Mouse (Mus musculus) liver, embryonic 14.5 days (tissue): ENCODE measurements around the gene Rapgef4. TPM values are rescaled to one million over a fixed set of nuclear protein-coding genes. Genes with fewer than 3 reads are reported as not detected.

Experiments used
- ATAC-seq: fragments of 200-750 bp; cut with Nextera tagmentation; 2 replicates; pipeline ENCODE4 v1.8.0; 2017; ENCODE audit warnings: moderate number of reproducible peaks, mild to moderate bottlenecking, moderate library complexity; ENCODE audit not compliant: insufficient read depth
- DNase-seq, 3 experiments: peaks; one replicate each; pipeline ENCODE4 v3.0.0-alpha.2; 2012 to 2013; ENCODE audit warnings: low read depth in 3 of 3, low spot score in 3 of 3
- H3K27ac ChIP-seq: fragments of 300-500 bp; sonication (generic); 2 replicates; pipeline ENCODE4 v1.5.1; 2014; ENCODE audit warnings: moderate library complexity, mild to moderate bottlenecking, control low read depth, inconsistent platforms
- H3K27me3 ChIP-seq: fragments of 300-500 bp; sonication (generic); 2 replicates; pipeline ENCODE4 v1.6.1; 2014; ENCODE audit warnings: mild to moderate bottlenecking, low read length, moderate library complexity; ENCODE audit not compliant: control insufficient read depth, insufficient read depth
- H3K36me3 ChIP-seq: fragments of 300-500 bp; sonication (generic); replicated peaks from 2 replicates; pipeline ENCODE4 v1.6.1; 2014; ENCODE audit warnings: low read depth; ENCODE audit not compliant: control insufficient read depth, insufficient read depth
- H3K4me1 ChIP-seq, 2 experiments: fragments of 200-500 bp in 1 of 2; fragments of 300-500 bp in 1 of 2; sonication (generic) in 1 of 2; replicated peaks; 2 replicates each; pipeline ENCODE4 v1.6.1; 2012 to 2014; ENCODE audit warnings: antibody characterized with exemption in 1 of 2, inconsistent platforms in 1 of 2, low read length in 1 of 2; ENCODE audit not compliant: control insufficient read depth in 2 of 2, insufficient read depth in 2 of 2
- H3K4me2 ChIP-seq: fragments of 300-500 bp; sonication (generic); 2 replicates; pipeline ENCODE4 v1.6.1; 2014; ENCODE audit warnings: low read depth, mild to moderate bottlenecking, control low read depth, moderate library complexity
- H3K4me3 ChIP-seq, 2 experiments: fragments of 200-500 bp in 1 of 2; fragments of 300-500 bp in 1 of 2; sonication (generic) in 1 of 2; 2 replicates each; pipeline ENCODE4 v1.5.1; 2012 to 2014; ENCODE audit warnings: low read depth in 2 of 2, low read length in 2 of 2, mild to moderate bottlenecking in 2 of 2, control low read depth in 1 of 2, inconsistent platforms in 1 of 2, moderate library complexity in 1 of 2; ENCODE audit not compliant: insufficient read depth in 1 of 2
- H3K9ac ChIP-seq: fragments of 300-500 bp; sonication (generic); replicated peaks from 2 replicates; pipeline ENCODE4 v1.6.1; 2014; ENCODE audit warnings: mild to moderate bottlenecking, control low read depth, moderate library complexity
- H3K9me3 ChIP-seq: fragments of 300-500 bp; sonication (generic); 2 replicates; pipeline ENCODE4 v1.6.1; 2016; ENCODE audit warnings: low read length, mixed read lengths; ENCODE audit not compliant: control insufficient read depth
- CTCF ChIP-seq: IDR thresholded peaks from 2 replicates; pipeline ENCODE4 v1.5.1; 2016; ENCODE audit warnings: antibody characterized with exemption, low read depth, control low read depth
- EP300 ChIP-seq: IDR thresholded peaks from 2 replicates; pipeline ENCODE4 v1.6.1; 2016; ENCODE audit warnings: antibody characterized with exemption, low read depth
- WGBS: fragments of 180-500 bp; shearing (Covaris S2); extraction: QIAGEN DNeasy Blood & Tissue Kit; methylation state at CpG from one replicate; pipeline ENCODE4 v1.1.7; 2014; ENCODE audit not compliant: insufficient replicate concordance; 5-methylcytosine and 5-hydroxymethylcytosine counted together
- polyA plus RNA-seq, 2 experiments: library from polyadenylated mRNA; depleted of rRNA in 1 of 2; stranded (reverse) in 1 of 2; unstranded in 1 of 2; fragments of >200 nt; fragmentation: Nextera tagmentation in 1 of 2; extraction: Ambion mirVana in 1 of 2; gene quantifications; 2 replicates each; pipeline versions ENCODE4 v1.2.1 to v1.2.3; 2012 to 2014

The Rapgef4 gene
- polyA plus RNA-seq, 2 experiments = 2.2 to 4.2 TPM

- Histone ChIP-seq H3K36me3 (no peaks in the 10 kb centered on the region), H3K4me2 (no peak overlapping the region), H3K4me1 (no peaks in the 10 kb centered on the region), H3K27me3 (no peaks in the 10 kb centered on the region), H3K27ac (no peak overlapping the region), H3K9me3 (no peaks in the 10 kb centered on the region), H3K4me3 (no peak overlapping the region), H3K9ac (no peak overlapping the region)
- WGBS = 47% methylated on average over 1 of the region's 1 CpGs
- DNase-seq = no peak
- TF ChIP-seq CTCF = no peak
- TF ChIP-seq EP300 = no peak
- no peak for ATAC-seq
These were observed 37.7 kb downstream of the Rapgef4 start for GRCm38 (mm10) chr2:72018736-72019135.

DNA sequence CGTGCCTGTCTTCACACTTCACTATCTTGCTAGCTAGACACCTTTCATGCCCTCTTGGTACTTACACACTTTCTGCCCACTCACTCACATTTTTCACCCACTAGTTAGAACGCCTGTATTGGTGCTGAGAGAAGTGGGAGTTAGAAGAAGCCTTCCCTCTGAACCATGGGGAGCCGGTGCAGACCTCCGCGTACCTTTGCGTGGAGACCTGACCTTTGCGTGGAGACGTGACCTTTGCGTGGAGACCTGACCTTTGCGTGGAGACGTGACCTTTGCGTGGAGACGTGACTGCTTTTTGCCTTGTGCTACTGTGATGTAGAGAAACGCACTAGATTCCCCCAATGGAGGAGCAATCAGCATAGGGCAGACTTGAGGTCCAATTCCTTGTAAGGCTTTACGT is 39.7 kb downstream of the Rapgef4 start:
- TF ChIP-seq CTCF (no peak), EP300 (no peak)
- no peak overlapping the region for H3K9ac ChIP-seq
- DNase-seq (no peak), ATAC-seq (no peak)
- H3K4me2 ChIP-seq = no peak overlapping the region
- H3K27ac ChIP-seq = no peak overlapping the region
- no peaks in the 10 kb centered on the region for H3K4me1 ChIP-seq
- H3K36me3 ChIP-seq = no peaks in the 10 kb centered on the region
- no peaks in the 10 kb centered on the region for H3K27me3 ChIP-seq
- no peaks in the 10 kb centered on the region for H3K9me3 ChIP-seq
- no peak overlapping the region for H3K4me3 ChIP-seq
- 77% methylated on average over 15 of the region's 15 CpGs for WGBS

GRCm38 (mm10) chr2:72021440-72021839 is 40.4 kb downstream of the Rapgef4 start:
- no peak for ATAC-seq
- H3K4me2 ChIP-seq = no peak overlapping the region
- 58% methylated on average over 5 of the region's 5 CpGs for WGBS
- H3K9me3 ChIP-seq = no peaks in the 10 kb centered on the region
- H3K4me1 ChIP-seq = no peaks in the 10 kb centered on the region
- H3K27me3 ChIP-seq = no peaks in the 10 kb centered on the region
- no peak for DNase-seq
- no peak overlapping the region for H3K9ac ChIP-seq
- H3K36me3 ChIP-seq = no peaks in the 10 kb centered on the region
- no peak overlapping the region for H3K27ac ChIP-seq
- no peak overlapping the region for H3K4me3 ChIP-seq
- no peak for TF ChIP-seq CTCF
- TF ChIP-seq EP300 = no peak

DNA sequence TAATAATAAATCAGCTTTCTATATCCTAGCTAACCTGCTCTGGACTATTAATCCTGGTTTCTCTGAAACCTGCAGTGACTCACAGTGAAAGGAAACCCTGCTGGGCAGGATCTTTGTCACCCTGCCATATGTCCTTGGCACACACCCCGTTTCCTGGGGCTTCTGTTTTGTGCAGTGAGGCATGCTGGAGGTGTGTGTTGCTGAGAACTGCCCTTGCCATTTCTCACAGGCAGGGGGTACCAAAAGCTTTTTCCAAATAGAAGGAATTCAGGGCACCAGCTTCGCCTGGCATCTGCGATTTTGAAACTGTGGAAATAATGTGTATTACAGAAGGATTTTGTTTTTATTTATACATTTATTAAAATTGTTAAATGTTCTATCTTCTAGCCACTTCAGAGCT is 40.8 kb downstream of the Rapgef4 start:
- 63% methylated on average over 3 of the region's 3 CpGs for WGBS
- Histone ChIP-seq H3K4me2 (no peak overlapping the region), H3K9me3 (no peaks in the 10 kb centered on the region), H3K27me3 (no peaks in the 10 kb centered on the region), H3K27ac (no peak overlapping the region), H3K9ac (no peak overlapping the region), H3K4me1 (no peaks in the 10 kb centered on the region), H3K4me3 (no peak overlapping the region), H3K36me3 (no peaks in the 10 kb centered on the region)
- TF ChIP-seq EP300 (no peak), CTCF (no peak)
- DNase-seq = no peak
- ATAC-seq = no peak

DNA sequence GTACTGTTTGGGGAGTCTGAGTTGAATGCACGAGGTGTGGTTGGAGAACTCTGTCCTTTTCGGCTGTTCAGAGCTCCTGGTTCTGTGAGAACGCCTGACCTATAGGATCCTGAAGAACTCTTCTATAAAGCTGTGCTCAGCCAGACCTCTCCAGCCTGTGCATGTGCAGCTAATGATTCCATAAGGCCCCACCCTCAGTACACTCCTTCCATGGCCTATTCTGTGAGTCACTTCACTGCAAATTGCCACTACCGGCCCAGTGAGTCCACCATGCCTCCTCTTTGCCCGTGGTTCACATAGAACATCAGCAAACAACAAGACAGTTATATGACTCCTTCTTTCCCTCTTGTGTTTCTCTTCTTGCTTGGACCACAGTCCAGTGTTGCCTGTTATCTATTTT is 42.8 kb downstream of the Rapgef4 start:
- Histone ChIP-seq H3K4me1 (no peaks in the 10 kb centered on the region), H3K27me3 (no peaks in the 10 kb centered on the region), H3K9me3 (no peaks in the 10 kb centered on the region), H3K9ac (no peak overlapping the region), H3K36me3 (no peaks in the 10 kb centered on the region), H3K27ac (no peak overlapping the region), H3K4me2 (no peak overlapping the region), H3K4me3 (no peak overlapping the region)
- no peak for ATAC-seq
- no peak for DNase-seq
- 70% methylated on average over 5 of the region's 5 CpGs for WGBS
- no peak for TF ChIP-seq CTCF
- TF ChIP-seq EP300 = no peak

DNA sequence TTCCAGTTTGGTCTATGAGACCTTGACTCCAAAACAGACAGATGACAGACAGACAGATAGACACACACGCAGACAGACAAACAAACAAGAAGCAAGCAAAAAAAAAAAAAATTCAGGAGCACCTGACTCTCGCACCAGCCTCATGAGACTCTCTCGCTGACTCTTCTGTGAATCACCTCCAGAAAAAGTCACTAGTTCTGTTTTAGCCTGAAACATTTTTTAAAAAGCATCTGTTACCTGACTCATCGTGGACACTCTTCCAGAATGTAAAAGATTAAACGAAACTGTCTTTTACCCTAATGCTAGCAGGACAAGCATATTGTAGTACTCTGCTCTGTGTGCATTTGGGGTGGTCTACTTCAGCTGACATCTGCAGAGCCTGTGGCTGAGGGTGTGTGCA is 44.6 kb downstream of the Rapgef4 start:
- Histone ChIP-seq H3K4me3 (no peak overlapping the region), H3K9me3 (no peaks in the 10 kb centered on the region), H3K4me1 (no peaks in the 10 kb centered on the region), H3K36me3 (no peaks in the 10 kb centered on the region), H3K9ac (no peak overlapping the region), H3K27ac (no peak overlapping the region), H3K27me3 (no peaks in the 10 kb centered on the region), H3K4me2 (no peak overlapping the region)
- ATAC-seq = no peak
- 68% methylated on average over 5 of the region's 5 CpGs for WGBS
- DNase-seq = no peak
- no peak for TF ChIP-seq CTCF
- TF ChIP-seq EP300 = no peak
